Comparison of ENCODE assay signal across 18 mouse cellular contexts in genomic region chr3:105142631-105143030, GRCm38 (mm10).
DNase-seq lines count a peak whose midpoint lies in the region; ATAC-seq lines count a peak whose summit lies in the region.
"Had no signal": no experiment of that assay in that cellular context is flagged by ENCODE, and none has a peak within 500 bp of the region (broad histone marks: within the 10 kb centered on the region; RNA-seq: fewer than 3 reads in every experiment).

No protein-coding gene starts in this region.

- no peak overlapping the region for H3K27ac ChIP-seq in midbrain, embryonic 14.5 days (replicated peaks; ENCODE audit: low read depth, low read length)
- H3K27ac ChIP-seq: embryonic facial prominence, embryonic 10.5 days; left cerebral cortex, adult 2 months had no signal

- H3K9me3 ChIP-seq in midbrain, embryonic 14.5 days (ENCODE audit: control insufficient read depth, low read length): no peaks in the 10 kb centered on the region
- H3K9me3 ChIP-seq: embryonic facial prominence, embryonic 10.5 days had no signal

- no peak overlapping the region for H3K4me2 ChIP-seq in midbrain, embryonic 14.5 days (ENCODE audit: low read length)

- no peaks in the 10 kb centered on the region for H3K36me3 ChIP-seq in midbrain, embryonic 14.5 days (ENCODE audit: control insufficient read depth, insufficient read depth, low read length)
- H3K36me3 ChIP-seq: embryonic facial prominence, embryonic 10.5 days had no signal

- no peak for ATAC-seq in midbrain, embryonic 14.5 days (ENCODE audit: low FRiP score, low TSS enrichment)
- ATAC-seq: liver, postnatal 0 days had no signal

- H3K4me3 ChIP-seq in midbrain, embryonic 14.5 days (replicated peaks; ENCODE audit: low read depth, low read length): no peak overlapping the region
- H3K4me3 ChIP-seq: embryonic facial prominence, embryonic 10.5 days; left cerebral cortex, adult 2 months had no signal

- no peak overlapping the region for H3K9ac ChIP-seq in midbrain, embryonic 14.5 days (replicated peaks; ENCODE audit: low read length)
- H3K9ac ChIP-seq: liver, postnatal 0 days had no signal

- H3K4me1 ChIP-seq in midbrain, embryonic 14.5 days (ENCODE audit: control insufficient read depth, insufficient read depth, low read length): no peaks in the 10 kb centered on the region
- H3K4me1 ChIP-seq: embryonic facial prominence, embryonic 10.5 days had no signal

- DNase-seq in heart, adult 8-10 months (ENCODE audit: low spot score): peak; percentile 16
- no peak for DNase-seq in heart, postnatal 14 days
- peak; percentile 7 for DNase-seq in lung, postnatal 36 days
- DNase-seq in lung, postnatal 14 days: no peak
- peak; percentile 3 for DNase-seq in adrenal gland, postnatal 25 days
- DNase-seq in midbrain, embryonic 14.5 days: no peak
- no peak for DNase-seq in urinary bladder, postnatal 4 days (ENCODE audit: low spot score in 2 of 2)
- DNase-seq: cerebellum, adult 2 months; heart, postnatal 4 days; kidney, adult 18-20 months; layer of hippocampus, adult 9-11 months; left cerebral cortex, postnatal 4 days; liver, postnatal 0 days; lung, postnatal 4 days; right cerebral cortex, postnatal 4 days; thymus, postnatal 4 days had no signal

- no peaks in the 10 kb centered on the region for H3K27me3 ChIP-seq in midbrain, embryonic 14.5 days (ENCODE audit: control insufficient read depth, insufficient read depth, low read length)

- intact Hi-C loops in heart, postnatal 14 days (cut with DNase I): no loop called here

Comparison
In these comparisons a context has a peak if more than half of its experiments do, and no peak if none do; other contexts are left out.
1. DNase-seq: peak in heart, adult 8-10 months (single experiment), lung, postnatal 36 days (single experiment) and adrenal gland, postnatal 25 days (single experiment); none in heart, postnatal 14 days (0 of 2), lung, postnatal 14 days (single experiment), midbrain, embryonic 14.5 days (single experiment) and urinary bladder, postnatal 4 days (0 of 2).